Mouse (Mus musculus): ENCODE data around the gene Togaram2. TPM values are rescaled to one million over a fixed set of nuclear protein-coding genes. Genes with fewer than 3 reads are reported as not detected.
A peak's percentile ranks its signal among the peaks of the same experiment; 100 is the strongest.

Togaram2 gene
- polyA plus RNA-seq, 1 experiment, result 0.51 TPM

- H3K27ac ChIP-seq (ENCODE audit: control insufficient read depth, insufficient read depth, low read length), result no peak overlapping the region
- 39% methylated on average over 5 of the region's 5 CpGs for WGBS
- TF ChIP-seq POLR2A (IDR thresholded peaks at IDR 0.05; ENCODE audit: control insufficient read depth, extremely low read depth, insufficient read depth, low read length, poor library complexity) (no peak), CTCF (IDR thresholded peaks at IDR 0.05; ENCODE audit: borderline replicate concordance, control insufficient read depth, extremely low read depth, insufficient read depth, low read length, poor library complexity) (no peak)
These were observed 16.8 kb downstream of the Togaram2 start for GRCm38 (mm10) chr17:71689903-71690302.

GRCm38 (mm10) chr17:71691361-71691875 is 18.4 kb downstream of the Togaram2 start:
- WGBS, result 38% methylated on average over 11 of the region's 11 CpGs

More at GRCm38 (mm10) chr17:71689903-71690302, 16.8 kb downstream of the Togaram2 start:
- no peak overlapping the region for H3K4me3 ChIP-seq (ENCODE audit: control insufficient read depth, insufficient read depth, low read length)
- no peak for DNase-seq
- H3K27me3 ChIP-seq (ENCODE audit: control insufficient read depth, insufficient read depth, low read length), result no peaks in the 10 kb centered on the region
- H3K36me3 ChIP-seq (ENCODE audit: control insufficient read depth, insufficient read depth, low read length), result no peaks in the 10 kb centered on the region
- no peaks in the 10 kb centered on the region for H3K4me1 ChIP-seq (replicated peaks; ENCODE audit: control insufficient read depth, insufficient read depth, low read length)

GRCm38 (mm10) chr17:71693313-71693712 is 20.3 kb downstream of the Togaram2 start:
- Histone ChIP-seq H3K4me3 (ENCODE audit: control insufficient read depth, insufficient read depth, low read length) (no peak overlapping the region), H3K36me3 (ENCODE audit: control insufficient read depth, insufficient read depth, low read length) (no peaks in the 10 kb centered on the region), H3K27me3 (ENCODE audit: control insufficient read depth, insufficient read depth, low read length) (no peaks in the 10 kb centered on the region), H3K4me1 (replicated peaks; ENCODE audit: control insufficient read depth, insufficient read depth, low read length) (no peaks in the 10 kb centered on the region), H3K27ac (ENCODE audit: control insufficient read depth, insufficient read depth, low read length) (no peak overlapping the region)
- TF ChIP-seq CTCF (IDR thresholded peaks at IDR 0.05; ENCODE audit: borderline replicate concordance, control insufficient read depth, extremely low read depth, insufficient read depth, low read length, poor library complexity), result no peak
- TF ChIP-seq POLR2A (IDR thresholded peaks at IDR 0.05; ENCODE audit: control insufficient read depth, extremely low read depth, insufficient read depth, low read length, poor library complexity), result no peak
- WGBS, result 83% methylated on average over 5 of the region's 5 CpGs
- DNase-seq, result no peak

More at GRCm38 (mm10) chr17:71691361-71691875, 18.4 kb downstream of the Togaram2 start:
- no peak for DNase-seq
- Histone ChIP-seq H3K27me3 (ENCODE audit: control insufficient read depth, insufficient read depth, low read length) (no peaks in the 10 kb centered on the region), H3K27ac (ENCODE audit: control insufficient read depth, insufficient read depth, low read length) (no peak overlapping the region), H3K4me3 (ENCODE audit: control insufficient read depth, insufficient read depth, low read length) (no peak overlapping the region), H3K4me1 (replicated peaks; ENCODE audit: control insufficient read depth, insufficient read depth, low read length) (no peaks in the 10 kb centered on the region), H3K36me3 (ENCODE audit: control insufficient read depth, insufficient read depth, low read length) (no peaks in the 10 kb centered on the region)
- TF ChIP-seq POLR2A (IDR thresholded peaks at IDR 0.05; ENCODE audit: control insufficient read depth, extremely low read depth, insufficient read depth, low read length, poor library complexity) (no peak), CTCF (IDR thresholded peaks at IDR 0.05; ENCODE audit: borderline replicate concordance, control insufficient read depth, extremely low read depth, insufficient read depth, low read length, poor library complexity) (no peak)

- H3K36me3 ChIP-seq (ENCODE audit: control insufficient read depth, insufficient read depth, low read length), result no peaks in the 10 kb centered on the region
- TF ChIP-seq CTCF (IDR thresholded peaks at IDR 0.05; ENCODE audit: borderline replicate concordance, control insufficient read depth, extremely low read depth, insufficient read depth, low read length, poor library complexity) (peak; percentile 62; the same call in 1 of the 2 replicates), POLR2A (IDR thresholded peaks at IDR 0.05; ENCODE audit: control insufficient read depth, extremely low read depth, insufficient read depth, low read length, poor library complexity) (no peak)
- no peak overlapping the region for H3K4me3 ChIP-seq (ENCODE audit: control insufficient read depth, insufficient read depth, low read length)
- no peaks in the 10 kb centered on the region for H3K4me1 ChIP-seq (replicated peaks; ENCODE audit: control insufficient read depth, insufficient read depth, low read length)
- whole genome bisulfite sequencing, result 84% methylated on average over 8 of the region's 8 CpGs
- no peak overlapping the region for H3K27ac ChIP-seq (ENCODE audit: control insufficient read depth, insufficient read depth, low read length)
- DNase-seq, result peak; percentile 24
- H3K27me3 ChIP-seq (ENCODE audit: control insufficient read depth, insufficient read depth, low read length), result no peaks in the 10 kb centered on the region
These were observed 20.7 kb downstream of the Togaram2 start for GRCm38 (mm10) chr17:71693780-71694179.

- Histone ChIP-seq H3K4me1 (replicated peaks; ENCODE audit: control insufficient read depth, insufficient read depth, low read length) (no peaks in the 10 kb centered on the region), H3K27ac (ENCODE audit: control insufficient read depth, insufficient read depth, low read length) (no peak overlapping the region), H3K27me3 (ENCODE audit: control insufficient read depth, insufficient read depth, low read length) (no peaks in the 10 kb centered on the region), H3K4me3 (ENCODE audit: control insufficient read depth, insufficient read depth, low read length) (no peak overlapping the region), H3K36me3 (ENCODE audit: control insufficient read depth, insufficient read depth, low read length) (no peaks in the 10 kb centered on the region)
- TF ChIP-seq POLR2A (IDR thresholded peaks at IDR 0.05; ENCODE audit: control insufficient read depth, extremely low read depth, insufficient read depth, low read length, poor library complexity) (no peak), CTCF (IDR thresholded peaks at IDR 0.05; ENCODE audit: borderline replicate concordance, control insufficient read depth, extremely low read depth, insufficient read depth, low read length, poor library complexity) (no peak)
- WGBS, result 95% methylated on average over 8 of the region's 8 CpGs
- DNase-seq, result no peak
These were observed 22.1 kb downstream of the Togaram2 start for GRCm38 (mm10) chr17:71695151-71695550.

GRCm38 (mm10) chr17:71695716-71696315 is 22.8 kb downstream of the Togaram2 start:
- H3K36me3 ChIP-seq (ENCODE audit: control insufficient read depth, insufficient read depth, low read length), result no peaks in the 10 kb centered on the region
- DNase-seq, result no peak
- WGBS, result 96% methylated on average over 15 of the region's 15 CpGs
- H3K27me3 ChIP-seq (ENCODE audit: control insufficient read depth, insufficient read depth, low read length), result no peaks in the 10 kb centered on the region
- H3K4me3 ChIP-seq (ENCODE audit: control insufficient read depth, insufficient read depth, low read length), result no peak overlapping the region
- no peaks in the 10 kb centered on the region for H3K4me1 ChIP-seq (replicated peaks; ENCODE audit: control insufficient read depth, insufficient read depth, low read length)
- H3K27ac ChIP-seq (ENCODE audit: control insufficient read depth, insufficient read depth, low read length), result no peak overlapping the region
- TF ChIP-seq CTCF (IDR thresholded peaks at IDR 0.05; ENCODE audit: borderline replicate concordance, control insufficient read depth, extremely low read depth, insufficient read depth, low read length, poor library complexity) (no peak), POLR2A (IDR thresholded peaks at IDR 0.05; ENCODE audit: control insufficient read depth, extremely low read depth, insufficient read depth, low read length, poor library complexity) (no peak)
